Mouse (Mus musculus) spleen, adult 2 months (tissue): ENCODE data around the gene Ccn5. TPM values are rescaled to one million over a fixed set of nuclear protein-coding genes. Genes with fewer than 3 reads are reported as not detected.

Experiments used
- DNase-seq, 2 experiments: peaks; one replicate each; pipeline versions ENCODE4 v3.0.0 to v3.0.0-alpha.2; 2012 to 2021; ENCODE audit warnings: low spot score in 2 of 2, low read depth in 1 of 2
- H3K27ac ChIP-seq: fragments of 200-500 bp; 2 replicates; pipeline ENCODE4 v1.5.1; 2012; ENCODE audit warnings: low read length, inconsistent platforms; ENCODE audit not compliant: insufficient read depth
- H3K27me3 ChIP-seq: fragments of 200-500 bp; 2 replicates; pipeline ENCODE4 v1.6.1; 2012; ENCODE audit warnings: mild to moderate bottlenecking, moderate library complexity, low read length, inconsistent platforms; ENCODE audit not compliant: control insufficient read depth, insufficient read depth
- H3K36me3 ChIP-seq: fragments of 200-500 bp; 2 replicates; pipeline ENCODE4 v1.6.1; 2012; ENCODE audit warnings: mild to moderate bottlenecking, low read length, inconsistent platforms; ENCODE audit not compliant: control insufficient read depth, insufficient read depth
- H3K4me1 ChIP-seq: fragments of 200-500 bp; 2 replicates; pipeline ENCODE4 v1.6.1; 2011; ENCODE audit warnings: inconsistent platforms; ENCODE audit not compliant: control insufficient read depth, insufficient read depth, insufficient read length
- H3K4me3 ChIP-seq: fragments of 200-500 bp; 2 replicates; pipeline ENCODE4 v1.5.1; 2011; ENCODE audit warnings: mild to moderate bottlenecking, inconsistent platforms; ENCODE audit not compliant: insufficient read depth, insufficient read length; ENCODE audit errors: extremely low read depth
- CTCF ChIP-seq: fragments of 200-500 bp; IDR thresholded peaks from 2 replicates; pipeline ENCODE4 v1.5.1; 2011; ENCODE audit warnings: mild to moderate bottlenecking, inconsistent platforms; ENCODE audit not compliant: insufficient read depth, insufficient read length, insufficient replicate concordance; ENCODE audit errors: extremely low read depth
- POLR2A ChIP-seq: fragments of 200-500 bp; IDR thresholded peaks from 2 replicates; pipeline ENCODE4 v1.6.1; 2011; ENCODE audit warnings: low read depth, low read length, inconsistent platforms
- WGBS: fragments of 180-500 bp; shearing (Covaris S2); methylation state at CpG from one replicate; pipeline ENCODE4 v1.1.7; 2018; 5-methylcytosine and 5-hydroxymethylcytosine counted together
- polyA plus RNA-seq: library from polyadenylated mRNA; depleted of rRNA; stranded (reverse); fragments of >200 nt; gene quantifications from 2 replicates; pipeline ENCODE4 v1.2.3, GENCODE M21; 2012; rRNA removed

Ccn5 gene
- polyA plus RNA-seq, 1 experiment: 4.8 TPM

DNA sequence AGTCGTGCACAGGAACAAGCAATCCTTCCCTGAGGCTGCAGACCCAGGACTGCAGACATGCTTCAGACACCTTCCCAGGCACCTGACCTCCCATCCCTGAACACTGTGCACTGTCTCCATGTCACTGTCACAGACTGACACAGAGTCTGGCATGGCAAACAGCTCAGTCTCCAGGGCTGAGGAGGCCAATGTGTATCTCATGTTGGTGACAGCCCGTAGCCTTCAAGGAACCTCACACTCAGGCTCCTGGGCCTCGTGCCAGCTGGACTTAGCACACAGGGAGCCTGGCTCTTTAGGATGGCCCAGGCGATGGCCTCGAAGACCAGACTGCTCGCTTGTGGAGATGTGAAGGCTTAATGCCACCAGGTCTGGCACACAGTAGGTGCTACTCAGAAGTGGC, 60.2 kb downstream of the Ccn5 start:
- H3K27me3 ChIP-seq: no peaks in the 10 kb centered on the region
- H3K27ac ChIP-seq: no peak overlapping the region
- H3K36me3 ChIP-seq: no peaks in the 10 kb centered on the region
- no peaks in the 10 kb centered on the region for H3K4me1 ChIP-seq
- 79% methylated on average over 6 of the region's 6 CpGs for WGBS
- DNase-seq: no peak
- H3K4me3 ChIP-seq: no peak overlapping the region
- TF ChIP-seq POLR2A (no peak), CTCF (no peak)

Other genes with a start within 250 kb of the Ccn5 start
- 57.9 and 67.7 TPM in 2 replicates for gene Ttpal, start 218.5 kb upstream of the Ccn5 start, polyA plus RNA-seq
- gene Serinc3, start 175.7 kb upstream of the Ccn5 start, polyA plus RNA-seq: 400 and 443 TPM in 2 replicates
- 138 and 179 TPM in 2 replicates for gene Pkig, start 162.5 kb upstream of the Ccn5 start, polyA plus RNA-seq
- 4.3 and 4.5 TPM in 2 replicates for gene Ada, start 70.6 kb upstream of the Ccn5 start, polyA plus RNA-seq
- gene Kcnk15, start 32.8 kb downstream of the Ccn5 start, polyA plus RNA-seq: not detected in 2 replicates
- gene Rims4, start 97.8 kb downstream of the Ccn5 start, polyA plus RNA-seq: 0.09 and 0.12 TPM in 2 replicates
- gene Ywhab, start 174.1 kb downstream of the Ccn5 start, polyA plus RNA-seq: 24.0 and 26.4 TPM in 2 replicates
- gene Pabpc1l, start 204.6 kb downstream of the Ccn5 start, polyA plus RNA-seq: 0.23 and 0.69 TPM in 2 replicates
- gene Stk4, start 249.5 kb downstream of the Ccn5 start, polyA plus RNA-seq: 31.6 and 36.9 TPM in 2 replicates